Mouse (Mus musculus): ENCODE measurements around the gene Insyn1. TPM values are rescaled to one million over a fixed set of nuclear protein-coding genes. Genes with fewer than 3 reads are reported as not detected.

Insyn1 gene
- polyA plus RNA-seq, 1 experiment from 2014 or later, result 1.6 TPM

DNA sequence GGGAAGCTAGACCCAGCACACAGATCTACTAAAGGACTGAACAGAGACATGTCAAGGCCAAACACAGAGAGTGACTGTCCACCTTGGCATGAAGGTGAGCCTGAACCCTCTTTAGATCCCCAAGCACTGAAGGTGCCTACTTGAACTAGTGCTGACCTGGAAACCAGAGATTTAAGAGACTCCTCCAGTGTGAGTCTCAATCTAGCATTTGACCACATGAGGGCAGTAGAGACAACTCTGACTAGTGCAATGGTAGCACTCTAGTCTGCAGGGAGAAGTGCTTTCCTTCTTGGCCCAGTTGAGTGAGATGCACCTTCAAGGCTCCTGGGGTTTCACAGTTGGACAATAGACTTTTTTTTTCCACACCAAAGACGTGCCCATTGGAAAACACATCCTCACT lies 46.4 kb downstream of the Insyn1 start:
- Histone ChIP-seq H3K9me3 (replicated peaks; ENCODE audit: control insufficient read depth, low read length) (no peaks in the 10 kb centered on the region), H3K27ac (ENCODE audit: low read depth, low read length) (no peak overlapping the region), H3K9ac (ENCODE audit: low read depth, low read length) (no peak overlapping the region), H3K4me2 (no peak overlapping the region), H3K36me3 (ENCODE audit: control insufficient read depth, insufficient read depth, low read length) (peaks cover 9% of the 10 kb centered on the region; the same call in 1 of the 2 replicates), H3K4me1 (ENCODE audit: control insufficient read depth, insufficient read depth, low read length) (no peaks in the 10 kb centered on the region), H3K27me3 (ENCODE audit: control insufficient read depth, insufficient read depth, low read length) (no peaks in the 10 kb centered on the region), H3K4me3 (ENCODE audit: low read depth, low read length) (no peak overlapping the region)
- ATAC-seq (replicated peaks; ENCODE audit: insufficient number of reproducible peaks, low FRiP score, low TSS enrichment), result no peak
- WGBS (ENCODE audit: insufficient replicate concordance), result 34% methylated on average over 1 of the region's 1 CpGs

DNA sequence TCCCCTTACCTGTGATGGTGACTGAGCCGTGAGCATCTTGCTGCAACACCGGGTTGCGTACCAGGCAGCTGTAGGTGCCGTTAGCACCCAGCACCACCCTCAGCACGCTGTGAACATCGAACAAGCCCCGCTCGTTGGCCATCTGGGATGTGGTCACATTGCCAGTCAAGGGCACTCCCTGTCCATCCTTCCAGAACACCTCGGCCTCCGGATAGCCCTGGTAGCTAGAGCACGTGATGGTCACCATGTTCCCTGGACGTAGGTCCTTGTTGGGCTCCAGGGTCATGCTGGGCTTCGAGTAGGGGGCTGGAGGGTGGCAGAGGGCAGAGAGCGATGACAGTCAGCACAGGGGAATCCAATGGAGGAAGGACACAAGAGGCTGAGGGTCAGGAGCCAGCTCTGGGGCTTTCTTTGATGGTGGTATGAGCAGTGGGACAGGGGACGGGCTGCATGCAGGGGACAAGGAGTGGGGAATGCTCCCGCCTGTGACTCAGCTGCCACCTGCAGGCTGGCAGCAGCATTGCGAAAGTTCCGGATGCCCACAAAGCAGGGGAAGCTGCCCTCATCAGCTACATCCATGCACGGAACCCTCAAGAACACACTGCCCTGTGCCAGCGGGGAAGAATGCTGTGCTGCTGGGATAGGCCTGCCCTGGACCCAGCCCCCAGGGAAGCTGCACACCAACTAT lies 47.2 kb downstream of the Insyn1 start:
- Histone ChIP-seq H3K27me3 (ENCODE audit: control insufficient read depth, insufficient read depth, low read length) (no peaks in the 10 kb centered on the region), H3K36me3 (ENCODE audit: control insufficient read depth, insufficient read depth, low read length) (peaks cover 9% of the 10 kb centered on the region; the same call in 1 of the 2 replicates), H3K4me2 (no peak overlapping the region), H3K9me3 (replicated peaks; ENCODE audit: control insufficient read depth, low read length) (no peaks in the 10 kb centered on the region), H3K4me1 (ENCODE audit: control insufficient read depth, insufficient read depth, low read length) (no peaks in the 10 kb centered on the region), H3K9ac (ENCODE audit: low read depth, low read length) (no peak overlapping the region), H3K4me3 (ENCODE audit: low read depth, low read length) (no peak overlapping the region), H3K27ac (ENCODE audit: low read depth, low read length) (no peak overlapping the region)
- WGBS (ENCODE audit: insufficient replicate concordance), result 72% methylated on average over 20 of the region's 20 CpGs
- ATAC-seq (replicated peaks; ENCODE audit: insufficient number of reproducible peaks, low FRiP score, low TSS enrichment), result 0 out of 2 replicates have a peak, but pooled peaks have one; percentile 11

DNA sequence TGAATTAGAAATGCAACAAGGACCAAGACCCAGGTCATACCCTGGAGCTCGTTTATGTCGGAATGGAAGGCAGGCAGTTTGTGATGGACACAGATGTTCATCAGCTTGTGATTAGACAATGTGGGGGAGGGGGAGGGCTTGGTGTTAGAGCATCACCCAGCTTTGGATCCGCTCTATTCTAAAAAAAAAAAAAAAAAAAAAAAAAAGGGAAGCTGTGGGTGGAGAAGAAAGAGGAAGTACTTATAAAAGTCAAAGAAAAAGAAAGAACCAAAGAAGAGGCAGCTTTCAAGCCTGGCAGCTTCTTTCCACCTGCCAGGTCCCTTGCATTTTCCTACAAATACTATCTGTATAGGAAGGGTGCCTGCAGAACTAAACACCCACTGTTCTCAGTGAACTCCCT lies 49.4 kb downstream of the Insyn1 start:
- Histone ChIP-seq H3K36me3 (ENCODE audit: control insufficient read depth, insufficient read depth, low read length) (peaks cover 9% of the 10 kb centered on the region; the same call in 1 of the 2 replicates), H3K27me3 (ENCODE audit: control insufficient read depth, insufficient read depth, low read length) (no peaks in the 10 kb centered on the region), H3K4me2 (no peak overlapping the region), H3K4me1 (ENCODE audit: control insufficient read depth, insufficient read depth, low read length) (peaks cover 11% of the 10 kb centered on the region), H3K27ac (ENCODE audit: low read depth, low read length) (no peak overlapping the region), H3K9ac (ENCODE audit: low read depth, low read length) (no peak overlapping the region), H3K9me3 (replicated peaks; ENCODE audit: control insufficient read depth, low read length) (no peaks in the 10 kb centered on the region), H3K4me3 (ENCODE audit: low read depth, low read length) (no peak overlapping the region)
- ATAC-seq (replicated peaks; ENCODE audit: insufficient number of reproducible peaks, low FRiP score, low TSS enrichment), result no peak
- WGBS (ENCODE audit: insufficient replicate concordance), result 75% methylated on average over 3 of the region's 3 CpGs

DNA sequence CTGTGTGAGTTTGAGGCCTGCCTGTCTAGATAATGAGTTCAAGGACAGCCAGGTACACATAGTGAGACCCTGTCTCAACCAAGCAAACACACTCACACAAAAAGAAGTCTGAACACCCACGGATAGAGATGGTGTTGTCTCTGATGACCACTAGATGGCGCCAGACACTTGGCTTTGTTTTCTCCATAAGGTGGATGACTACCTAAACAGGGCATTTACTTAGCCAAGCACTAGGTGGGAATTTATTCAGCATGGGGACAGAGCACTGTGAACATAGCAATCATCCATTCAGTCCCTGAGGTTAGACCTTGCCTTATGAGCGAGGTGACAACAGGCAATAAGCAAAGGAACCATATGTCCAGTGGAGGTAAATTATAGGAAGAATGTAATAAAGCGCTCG lies 51.5 kb downstream of the Insyn1 start:
- ATAC-seq (replicated peaks; ENCODE audit: insufficient number of reproducible peaks, low FRiP score, low TSS enrichment), result no peak
- H3K9me3 ChIP-seq (replicated peaks; ENCODE audit: control insufficient read depth, low read length), result no peaks in the 10 kb centered on the region
- no peak overlapping the region for H3K9ac ChIP-seq (ENCODE audit: low read depth, low read length)
- no peak overlapping the region for H3K4me2 ChIP-seq
- no peak overlapping the region for H3K4me3 ChIP-seq (ENCODE audit: low read depth, low read length)
- peaks cover 11% of the 10 kb centered on the region for H3K4me1 ChIP-seq (ENCODE audit: control insufficient read depth, insufficient read depth, low read length)
- peaks cover 9% of the 10 kb centered on the region; the same call in 1 of the 2 replicates for H3K36me3 ChIP-seq (ENCODE audit: control insufficient read depth, insufficient read depth, low read length)
- no peaks in the 10 kb centered on the region for H3K27me3 ChIP-seq (ENCODE audit: control insufficient read depth, insufficient read depth, low read length)
- H3K27ac ChIP-seq (ENCODE audit: low read depth, low read length), result no peak overlapping the region
- WGBS (ENCODE audit: insufficient replicate concordance), result 49% methylated on average over 5 of the region's 5 CpGs

DNA sequence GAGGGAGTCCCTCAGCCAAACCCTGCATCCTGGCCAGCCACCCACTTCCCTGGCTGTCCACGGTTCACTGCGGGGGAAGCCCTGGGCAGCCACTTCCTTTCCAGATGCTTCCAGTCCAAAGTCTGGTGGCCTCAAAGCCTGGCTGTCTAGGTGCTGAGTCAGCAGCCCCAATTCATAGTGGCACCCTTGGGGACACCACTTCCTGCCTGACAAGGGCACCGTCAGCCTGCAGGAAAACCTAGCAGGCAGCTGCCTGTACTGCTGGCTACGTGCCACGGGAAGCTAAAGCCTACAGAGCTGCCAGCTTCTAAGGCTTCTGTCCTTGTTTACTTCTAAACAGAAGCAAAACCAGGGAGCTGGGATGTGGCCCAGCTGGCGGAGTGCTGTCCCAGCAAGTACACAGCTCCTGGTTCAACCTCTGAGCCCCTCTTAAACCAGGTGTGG lies 53.5 kb downstream of the Insyn1 start:
- H3K36me3 ChIP-seq (ENCODE audit: control insufficient read depth, insufficient read depth, low read length), result peaks cover 9% of the 10 kb centered on the region; the same call in 1 of the 2 replicates
- WGBS (ENCODE audit: insufficient replicate concordance), result 48% methylated on average over 6 of the region's 6 CpGs
- H3K27me3 ChIP-seq (ENCODE audit: control insufficient read depth, insufficient read depth, low read length), result no peaks in the 10 kb centered on the region
- H3K9ac ChIP-seq (ENCODE audit: low read depth, low read length), result no peak overlapping the region
- ATAC-seq (replicated peaks; ENCODE audit: insufficient number of reproducible peaks, low FRiP score, low TSS enrichment), result no peak
- no peak overlapping the region for H3K4me3 ChIP-seq (ENCODE audit: low read depth, low read length)
- H3K4me2 ChIP-seq, result no peak overlapping the region
- H3K9me3 ChIP-seq (replicated peaks; ENCODE audit: control insufficient read depth, low read length), result no peaks in the 10 kb centered on the region
- H3K4me1 ChIP-seq (ENCODE audit: control insufficient read depth, insufficient read depth, low read length), result peaks cover 11% of the 10 kb centered on the region
- peak overlapping the region; percentile 31; the same call in 1 of the 2 replicates for H3K27ac ChIP-seq (ENCODE audit: low read depth, low read length)

DNA sequence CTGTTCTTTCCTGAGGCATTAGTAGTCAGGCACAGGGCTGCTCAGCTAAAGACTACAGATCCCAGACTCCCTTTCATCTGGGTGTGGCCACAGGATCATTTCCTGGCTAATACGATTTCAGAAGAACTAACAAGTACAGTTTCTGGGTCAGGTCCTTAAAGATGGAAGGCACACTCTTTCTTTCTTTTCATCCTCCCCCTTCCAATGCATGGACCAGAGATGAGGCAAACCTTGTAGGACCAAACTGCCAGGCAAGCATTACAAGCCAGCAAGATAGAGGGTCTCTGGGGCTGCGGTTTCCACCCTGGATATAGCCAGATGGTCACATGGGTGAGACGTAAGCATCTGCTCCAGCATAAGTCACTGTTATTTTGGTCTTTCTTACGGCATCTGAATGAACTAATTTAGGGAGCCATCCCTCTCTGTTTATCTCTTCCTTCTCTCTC lies 56.5 kb downstream of the Insyn1 start:
- WGBS (ENCODE audit: insufficient replicate concordance), result 37% methylated on average over 4 of the region's 4 CpGs
- H3K27me3 ChIP-seq (ENCODE audit: control insufficient read depth, insufficient read depth, low read length), result no peaks in the 10 kb centered on the region
- H3K27ac ChIP-seq (ENCODE audit: low read depth, low read length), result no peak overlapping the region
- no peaks in the 10 kb centered on the region for H3K9me3 ChIP-seq (replicated peaks; ENCODE audit: control insufficient read depth, low read length)
- peak overlapping the region; percentile 25; the same call in 1 of the 2 replicates for H3K4me2 ChIP-seq
- H3K36me3 ChIP-seq (ENCODE audit: control insufficient read depth, insufficient read depth, low read length), result no peaks in the 10 kb centered on the region
- H3K4me1 ChIP-seq (ENCODE audit: control insufficient read depth, insufficient read depth, low read length), result peaks cover 17% of the 10 kb centered on the region
- no peak overlapping the region for H3K9ac ChIP-seq (ENCODE audit: low read depth, low read length)
- no peak for ATAC-seq (replicated peaks; ENCODE audit: insufficient number of reproducible peaks, low FRiP score, low TSS enrichment)
- no peak overlapping the region for H3K4me3 ChIP-seq (ENCODE audit: low read depth, low read length)

DNA sequence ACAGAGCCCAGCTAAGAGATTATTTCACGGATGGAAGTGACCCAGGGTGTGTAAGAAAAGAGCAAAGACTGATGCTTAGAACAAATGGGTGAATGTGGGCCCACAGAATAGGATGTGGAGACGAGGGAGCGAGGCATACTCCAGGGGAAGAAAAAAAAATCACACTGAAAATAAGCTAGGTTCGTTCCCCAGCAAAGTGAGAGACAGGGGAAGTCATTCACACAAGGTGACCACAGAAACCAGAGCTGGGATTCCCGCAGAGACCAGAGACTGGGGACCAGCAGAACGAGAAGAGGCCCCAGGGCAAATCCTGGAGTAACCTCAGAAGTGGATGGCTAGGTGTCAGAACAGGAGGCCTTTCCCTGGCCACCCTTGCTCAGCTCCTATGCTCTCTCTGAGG lies 57.0 kb downstream of the Insyn1 start:
- no peak for ATAC-seq (replicated peaks; ENCODE audit: insufficient number of reproducible peaks, low FRiP score, low TSS enrichment)
- H3K36me3 ChIP-seq (ENCODE audit: control insufficient read depth, insufficient read depth, low read length), result no peaks in the 10 kb centered on the region
- H3K4me2 ChIP-seq, result no peak overlapping the region
- H3K4me1 ChIP-seq (ENCODE audit: control insufficient read depth, insufficient read depth, low read length), result peaks cover 17% of the 10 kb centered on the region
- no peak overlapping the region for H3K27ac ChIP-seq (ENCODE audit: low read depth, low read length)
- no peak overlapping the region for H3K4me3 ChIP-seq (ENCODE audit: low read depth, low read length)
- WGBS (ENCODE audit: insufficient replicate concordance), result 52% methylated on average over 6 of the region's 6 CpGs
- H3K9ac ChIP-seq (ENCODE audit: low read depth, low read length), result no peak overlapping the region
- H3K9me3 ChIP-seq (replicated peaks; ENCODE audit: control insufficient read depth, low read length), result no peaks in the 10 kb centered on the region
- H3K27me3 ChIP-seq (ENCODE audit: control insufficient read depth, insufficient read depth, low read length), result no peaks in the 10 kb centered on the region

DNA sequence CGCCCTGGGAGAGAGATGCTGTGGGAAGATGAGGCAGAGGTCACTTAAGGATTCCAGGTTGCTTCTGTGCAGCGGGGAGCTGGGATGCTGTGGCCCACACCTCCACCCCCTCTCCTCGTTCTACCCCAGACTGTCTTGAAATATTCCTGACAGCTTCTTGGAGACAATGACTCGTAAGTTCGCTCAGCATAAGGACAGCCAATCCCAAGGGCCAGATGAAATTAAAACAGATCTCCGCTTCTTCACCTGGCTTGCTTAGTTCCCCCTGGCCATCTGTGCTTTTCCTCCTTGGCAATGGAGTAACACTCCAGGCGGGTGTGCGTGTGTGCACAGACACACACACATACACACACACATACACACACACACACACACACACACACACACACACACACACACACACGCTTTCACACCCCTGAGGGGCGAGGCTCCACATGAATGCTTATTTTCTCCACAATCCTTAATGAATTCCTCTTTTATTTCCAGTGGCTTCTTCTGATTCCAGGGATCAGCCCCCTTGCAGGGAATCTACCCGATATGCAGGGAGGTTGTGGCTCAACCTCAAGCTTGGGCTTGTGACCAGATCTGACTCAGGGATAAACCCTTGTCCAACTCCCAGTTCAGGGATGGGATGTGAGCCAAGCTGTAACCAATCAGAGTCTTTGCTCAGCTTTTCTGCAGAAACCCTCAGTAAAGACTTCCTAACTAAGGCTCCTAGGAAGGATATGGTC lies 58.4 kb downstream of the Insyn1 start:
- H3K27me3 ChIP-seq (ENCODE audit: control insufficient read depth, insufficient read depth, low read length), result no peaks in the 10 kb centered on the region
- 86% methylated on average over 11 of the region's 11 CpGs for WGBS (ENCODE audit: insufficient replicate concordance)
- no peak overlapping the region for H3K4me2 ChIP-seq
- no peaks in the 10 kb centered on the region for H3K9me3 ChIP-seq (replicated peaks; ENCODE audit: control insufficient read depth, low read length)
- H3K36me3 ChIP-seq (ENCODE audit: control insufficient read depth, insufficient read depth, low read length), result no peaks in the 10 kb centered on the region
- H3K9ac ChIP-seq (ENCODE audit: low read depth, low read length), result no peak overlapping the region
- peaks cover 11% of the 10 kb centered on the region for H3K4me1 ChIP-seq (ENCODE audit: control insufficient read depth, insufficient read depth, low read length)
- no peak overlapping the region for H3K27ac ChIP-seq (ENCODE audit: low read depth, low read length)
- ATAC-seq (replicated peaks; ENCODE audit: insufficient number of reproducible peaks, low FRiP score, low TSS enrichment), result no peak
- no peak overlapping the region for H3K4me3 ChIP-seq (ENCODE audit: low read depth, low read length)

All from heart, embryonic 11.5 days (tissue).